Mouse (Mus musculus) liver, postnatal 0 days (tissue): ENCODE results near the gene Arhgap6.

Source experiments
- CTCF ChIP-seq: sonication (generic); IDR thresholded peaks from 2 replicates; pipeline ENCODE4 v1.5.1; 2016; ENCODE audit warnings: antibody characterized with exemption, low read depth
- EP300 ChIP-seq: IDR thresholded peaks from 2 replicates; pipeline ENCODE4 v1.6.1; 2016; ENCODE audit warnings: antibody characterized with exemption, low read depth, mild to moderate bottlenecking

GRCm38 (mm10) chrX:169153805-169154204 lies 358.9 kb downstream of the Arhgap6 start:
- TF ChIP-seq CTCF (no peak), EP300 (no peak)
